Mouse (Mus musculus): ENCODE measurements around the gene Psmb11.

GRCm38 (mm10) chr14:54629797-54630196, 8.6 kb downstream of the Psmb11 start:
- TF ChIP-seq CTCF (conservative IDR thresholded peaks at IDR 0.05; ENCODE audit: low read length) (no peak), POU5F1 (IDR thresholded peaks at IDR 0.05; ENCODE audit: borderline replicate concordance, low read length) (no peak), NANOG (IDR thresholded peaks at IDR 0.05; ENCODE audit: borderline replicate concordance, low read length) (no peak)

Measured in E14TG2a.4 (cell line).